Comparison of ENCODE assay signal across 18 mouse cellular contexts in genomic region chr5:31962346-31962745, GRCm38 (mm10).
DNase-seq lines count a peak whose midpoint lies in the region; ATAC-seq lines count a peak whose summit lies in the region.
"Had no signal": no experiment of that assay in that cellular context is flagged by ENCODE, and none has a peak within 500 bp of the region (broad histone marks: within the 10 kb centered on the region; RNA-seq: fewer than 3 reads in every experiment).

No protein-coding gene starts in this region.

- intact Hi-C loops in left cerebral cortex, postnatal 25 days (cut with DNase I), result no loop called here

- no peak for ATAC-seq in erythroid progenitor cell, adult 5-6 weeks (replicated peaks; ENCODE audit: low FRiP score, poor library complexity, severe bottlenecking)
- ATAC-seq: forebrain, embryonic 14.5 days; forebrain, postnatal 0 days; intestine, embryonic 15.5 days had no signal

- DNase-seq in cerebellum, postnatal 10 days, result peak; percentile 12 to 16
- no peak for DNase-seq in cerebellum, postnatal 36 days
- DNase-seq in thymus, postnatal 10 days (ENCODE audit: low spot score in 2 of 2), result peak; percentile 28 to 31
- DNase-seq in thymus, postnatal 36 days, result peak; percentile 34 to 57
- DNase-seq in left cerebral cortex, postnatal 25 days (ENCODE audit: low spot score in 2 of 2), result no peak
- DNase-seq: adrenal gland, postnatal 10 days; adrenal gland, postnatal 36 days; cerebellum, adult 18-20 months; cerebellum, adult 9-10 months; forebrain, postnatal 0 days; gastrocnemius, adult 2 months; gastrocnemius, postnatal 14 days; heart, adult 18-20 months; heart, postnatal 14 days; heart, postnatal 4 days had no signal

Comparison
In these comparisons a context has a peak if more than half of its experiments do, and no peak if none do; other contexts are left out.
1. DNase-seq: peak in cerebellum, postnatal 10 days (2 of 2), thymus, postnatal 10 days (2 of 2) and thymus, postnatal 36 days (2 of 2); none in cerebellum, postnatal 36 days (0 of 2) and left cerebral cortex, postnatal 25 days (0 of 2).